Mouse (Mus musculus) thymus, postnatal 14 days (tissue): ENCODE results near the gene Nucks1.
A peak's percentile ranks its signal among the peaks of the same experiment; 100 is the strongest.

ENCODE experiments used
- DNase-seq: peaks from one replicate; pipeline ENCODE4 v3.0.0; 2021

Gene Nucks1

DNA sequence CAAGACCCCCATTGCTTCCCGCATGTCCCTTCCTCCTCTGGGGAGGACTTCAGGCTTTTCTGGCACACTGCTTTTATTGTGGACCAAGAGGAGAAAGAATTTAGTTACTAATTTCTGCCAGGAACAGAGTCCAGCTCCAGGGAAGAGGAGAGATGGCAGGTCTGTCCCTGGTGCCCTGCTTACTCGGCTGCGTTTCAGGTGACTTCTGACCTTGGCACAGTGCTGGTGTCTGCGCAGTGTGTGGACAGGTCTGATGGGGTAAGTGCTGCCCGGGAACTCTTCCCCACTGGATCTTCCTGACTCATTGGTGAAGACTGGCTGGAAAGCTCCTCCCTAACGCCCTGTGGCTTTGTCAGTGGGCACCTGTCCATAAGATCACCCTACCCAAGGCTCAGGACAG lies 58.6 kb downstream of the Nucks1 start:
- DNase-seq, result no peak

- DNase-seq, result no peak
Observed at GRCm38 (mm10) chr1:131969825-131970224, 59.5 kb downstream of the Nucks1 start.

DNA sequence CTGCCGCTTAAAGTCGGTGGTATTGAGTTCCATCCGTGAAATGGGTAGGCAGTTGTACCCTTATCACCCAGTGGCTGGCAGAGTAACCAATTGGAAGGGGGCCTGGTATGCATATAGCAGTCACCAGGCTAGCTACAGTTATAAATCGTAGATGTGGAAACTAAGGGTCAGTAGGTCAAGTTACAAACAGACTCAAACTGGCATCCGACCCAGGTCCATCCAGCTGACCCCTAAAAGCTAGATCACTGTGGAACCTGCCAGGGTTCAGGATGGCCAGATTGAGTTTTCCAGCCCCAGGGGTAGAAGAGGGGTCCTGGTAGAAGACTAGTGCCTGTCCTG lies 60.0 kb downstream of the Nucks1 start:
- DNase-seq, result no peak

DNA sequence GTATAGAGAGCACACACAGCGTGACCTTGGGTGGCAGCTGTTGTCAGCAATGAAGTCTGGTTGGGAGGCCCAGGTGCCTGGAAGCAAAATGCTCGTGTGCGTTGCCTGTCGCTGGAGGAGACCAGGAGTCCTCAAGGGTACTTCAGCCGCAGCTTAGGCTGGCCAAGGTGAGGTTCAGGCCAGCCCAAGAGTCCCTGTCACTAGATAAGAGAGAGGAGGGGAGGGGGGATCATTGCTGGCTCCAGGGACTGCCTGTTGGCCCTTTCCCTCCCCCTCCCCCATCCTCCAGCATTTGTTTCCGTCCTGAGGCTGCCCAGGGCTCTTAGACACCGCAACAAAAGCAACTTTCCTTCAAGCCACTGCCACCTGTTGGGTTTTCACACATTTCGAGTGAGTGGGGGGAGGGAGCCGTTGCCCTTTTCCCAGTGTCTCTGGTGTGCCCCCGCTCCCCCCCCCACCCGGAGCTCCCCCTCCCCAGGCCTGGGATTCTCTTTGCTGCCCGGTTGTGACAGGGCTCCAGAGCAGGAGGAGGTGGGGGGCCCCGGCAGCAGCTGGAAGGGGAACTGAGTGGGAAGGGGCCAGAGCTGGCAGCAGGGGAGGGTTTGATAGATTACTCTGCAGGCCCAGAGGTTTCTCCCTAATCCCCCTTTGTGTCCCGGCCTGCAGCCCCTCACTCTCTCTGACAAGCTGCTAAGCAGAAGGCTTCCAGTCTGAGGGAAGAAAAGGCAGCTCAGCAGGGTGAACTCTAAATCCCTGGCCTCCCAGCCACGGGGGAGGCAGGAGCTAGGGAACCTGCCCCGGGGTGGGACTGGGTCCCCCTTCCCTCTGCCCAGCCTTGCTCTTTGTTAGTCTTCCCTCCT lies 60.6 kb downstream of the Nucks1 start:
- DNase-seq, result peak; percentile 37

GRCm38 (mm10) chr1:131971771-131972497 lies 61.6 kb downstream of the Nucks1 start:
- peak; percentile 45 for DNase-seq

DNA sequence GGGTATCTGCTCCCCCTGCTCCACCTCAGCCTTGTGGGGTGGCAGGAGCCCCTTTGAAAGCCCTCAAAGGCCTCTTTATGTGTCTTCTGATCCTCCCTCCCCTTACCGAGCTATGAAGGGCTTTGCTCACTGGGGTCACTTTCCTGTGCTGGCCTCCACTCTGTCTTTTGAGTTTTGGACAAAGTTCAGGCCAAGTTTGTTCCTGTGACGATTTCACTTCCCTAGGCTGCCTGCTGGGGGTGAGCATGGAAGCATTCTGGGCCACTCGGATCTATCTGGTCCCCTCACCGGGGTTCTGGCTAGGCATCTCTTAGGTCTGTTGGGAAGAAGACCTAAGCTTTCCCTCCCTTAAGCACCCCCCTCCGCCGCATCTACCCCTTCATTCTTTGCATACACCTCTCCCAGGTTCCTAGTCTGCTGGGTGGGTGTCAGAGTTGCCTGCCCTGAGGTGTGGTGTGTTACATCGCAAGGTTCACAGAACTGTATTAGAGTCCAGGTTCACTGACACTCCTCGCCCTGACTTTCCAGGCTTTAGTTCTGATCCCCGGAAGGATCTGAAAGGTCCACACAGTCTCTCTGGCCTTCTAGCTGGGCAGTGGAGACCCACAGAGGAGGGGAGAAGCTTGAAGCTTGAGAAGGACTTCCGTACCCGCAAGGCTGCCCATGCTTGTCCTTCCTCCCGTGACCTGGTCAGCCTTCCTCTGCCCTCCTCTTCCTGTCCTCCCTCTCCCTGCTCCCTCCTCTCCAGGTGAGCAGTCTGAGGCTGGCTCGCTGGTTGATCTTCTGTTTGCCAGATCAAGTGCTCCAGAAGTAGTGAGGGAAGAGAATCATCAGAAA lies 62.4 kb downstream of the Nucks1 start:
- DNase-seq, result no peak

DNA sequence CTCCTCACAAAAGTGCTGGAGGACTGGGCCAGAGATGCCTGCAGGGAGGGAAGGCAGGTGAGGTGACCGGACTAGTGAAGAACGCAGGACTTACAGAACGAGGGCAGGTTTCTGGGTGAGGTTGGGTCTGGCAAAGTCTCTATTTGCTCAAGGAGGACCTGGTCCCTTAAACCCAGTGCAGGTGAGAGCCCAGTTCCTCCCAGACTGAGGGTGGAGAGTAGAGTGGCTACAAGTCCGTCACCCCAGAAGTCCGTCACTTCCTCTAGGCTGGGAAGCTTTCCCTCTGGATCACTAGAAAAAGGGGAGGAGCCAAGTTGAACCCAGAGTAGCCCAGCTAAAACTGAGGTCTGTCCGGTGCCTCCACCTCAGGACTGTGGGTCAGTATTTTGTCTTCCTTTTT lies 63.7 kb downstream of the Nucks1 start:
- no peak for DNase-seq

- DNase-seq, result no peak
Observed at GRCm38 (mm10) chr1:131976886-131977285, 66.6 kb downstream of the Nucks1 start.

DNA sequence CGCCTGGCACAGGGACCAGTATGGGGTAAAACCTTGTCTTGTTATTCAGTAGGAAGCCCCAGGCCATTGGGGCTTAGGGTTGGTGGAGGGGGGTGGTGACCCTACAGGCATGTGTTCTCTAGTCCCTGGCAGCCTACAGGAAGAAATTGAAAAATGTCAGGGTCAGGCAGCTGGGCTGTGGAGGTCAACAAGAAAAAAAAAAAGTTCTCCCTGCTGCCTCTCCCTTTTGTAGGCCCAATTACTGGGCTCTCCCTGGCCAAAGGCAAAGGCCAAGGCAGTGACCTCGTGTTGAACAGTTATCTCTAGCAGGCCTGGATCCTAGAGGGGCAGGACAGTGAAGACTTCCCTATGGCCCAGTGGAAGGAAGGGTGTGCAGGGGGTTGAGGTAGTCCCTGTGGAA lies 70.1 kb downstream of the Nucks1 start:
- DNase-seq, result no peak

DNA sequence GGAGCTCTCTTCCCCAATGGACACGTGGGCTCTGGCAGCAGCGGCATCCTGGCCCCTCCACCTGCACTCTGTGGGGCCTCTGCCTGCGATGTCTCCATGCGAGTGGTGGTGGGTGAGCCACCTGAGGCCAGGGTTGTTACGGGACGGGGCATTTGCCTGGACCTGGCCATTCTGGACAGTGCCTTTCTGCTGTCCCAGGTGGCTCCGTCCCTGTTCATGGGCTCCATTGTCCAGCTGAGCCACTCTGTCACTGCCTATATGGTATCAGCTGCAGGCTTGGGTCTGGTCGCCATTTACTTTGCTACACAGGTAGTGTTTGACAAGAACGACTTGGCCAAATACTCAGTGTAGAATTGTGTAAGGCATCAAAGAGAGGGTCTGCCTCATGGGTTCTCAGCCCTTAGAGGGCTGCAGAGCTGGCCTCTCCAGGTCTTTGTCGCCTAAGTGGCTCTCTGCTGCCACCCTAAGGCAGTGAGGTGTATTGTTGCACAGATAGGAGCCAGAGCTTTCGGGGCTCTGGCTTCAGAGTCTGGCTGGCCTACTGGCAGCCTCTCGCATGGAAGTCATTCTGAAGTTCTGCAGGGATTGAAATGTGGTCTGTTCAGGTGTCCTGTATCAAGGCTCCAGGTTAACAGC lies 71.2 kb downstream of the Nucks1 start:
- peak; percentile 82 for DNase-seq

GRCm38 (mm10) chr1:131982907-131983306 lies 72.6 kb downstream of the Nucks1 start:
- peak; percentile 89 for DNase-seq

- no peak for DNase-seq
Observed at GRCm38 (mm10) chr1:131983806-131984205, 73.5 kb downstream of the Nucks1 start.
